Mouse (Mus musculus): ENCODE measurements around the gene Ltbr.

- no peak for TF ChIP-seq EP300 (IDR thresholded peaks at IDR 0.05; ENCODE audit: insufficient read depth, low read depth, low read length)
- no peak for TF ChIP-seq POLR2A (IDR thresholded peaks at IDR 0.05; ENCODE audit: insufficient read depth, low read length)
- TF ChIP-seq CTCF (IDR thresholded peaks at IDR 0.05; ENCODE audit: low read depth, low read length) = no peak
Observed at GRCm38 (mm10) chr6:125313546-125314230, at the start of gene Ltbr.
